Mouse (Mus musculus) thymus, postnatal 36 days (tissue): ENCODE results near the gene Gm20388.
A peak's percentile ranks its signal among the peaks of the same experiment; 100 is the strongest.

Experiments
- DNase-seq, 2 experiments: peaks; one replicate each; pipeline ENCODE4 v3.0.0; 2022; ENCODE audit warnings: mixed read lengths in 2 of 2

The Gm20388 gene

DNA sequence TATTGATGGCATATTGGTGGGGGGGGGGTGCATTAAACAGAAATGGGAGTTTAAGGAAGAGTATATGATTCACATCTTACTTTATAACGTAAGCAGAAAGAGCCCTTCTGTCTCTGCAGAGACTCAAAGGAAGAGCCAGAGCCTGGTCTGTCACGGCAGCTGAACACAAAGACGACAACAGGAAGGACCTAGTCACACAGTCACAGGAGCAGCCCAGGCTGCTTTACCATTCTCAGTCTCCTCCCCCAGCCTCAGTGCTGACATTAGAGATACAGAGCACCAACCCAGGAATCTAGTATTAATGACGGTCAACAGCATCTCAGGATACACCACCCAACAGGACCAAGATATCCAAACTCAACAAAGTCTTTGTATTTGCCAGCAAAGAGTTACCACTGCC, 3027.9 kb downstream of the Gm20388 start:
- DNase-seq, result peak; percentile 41 to 52

DNA sequence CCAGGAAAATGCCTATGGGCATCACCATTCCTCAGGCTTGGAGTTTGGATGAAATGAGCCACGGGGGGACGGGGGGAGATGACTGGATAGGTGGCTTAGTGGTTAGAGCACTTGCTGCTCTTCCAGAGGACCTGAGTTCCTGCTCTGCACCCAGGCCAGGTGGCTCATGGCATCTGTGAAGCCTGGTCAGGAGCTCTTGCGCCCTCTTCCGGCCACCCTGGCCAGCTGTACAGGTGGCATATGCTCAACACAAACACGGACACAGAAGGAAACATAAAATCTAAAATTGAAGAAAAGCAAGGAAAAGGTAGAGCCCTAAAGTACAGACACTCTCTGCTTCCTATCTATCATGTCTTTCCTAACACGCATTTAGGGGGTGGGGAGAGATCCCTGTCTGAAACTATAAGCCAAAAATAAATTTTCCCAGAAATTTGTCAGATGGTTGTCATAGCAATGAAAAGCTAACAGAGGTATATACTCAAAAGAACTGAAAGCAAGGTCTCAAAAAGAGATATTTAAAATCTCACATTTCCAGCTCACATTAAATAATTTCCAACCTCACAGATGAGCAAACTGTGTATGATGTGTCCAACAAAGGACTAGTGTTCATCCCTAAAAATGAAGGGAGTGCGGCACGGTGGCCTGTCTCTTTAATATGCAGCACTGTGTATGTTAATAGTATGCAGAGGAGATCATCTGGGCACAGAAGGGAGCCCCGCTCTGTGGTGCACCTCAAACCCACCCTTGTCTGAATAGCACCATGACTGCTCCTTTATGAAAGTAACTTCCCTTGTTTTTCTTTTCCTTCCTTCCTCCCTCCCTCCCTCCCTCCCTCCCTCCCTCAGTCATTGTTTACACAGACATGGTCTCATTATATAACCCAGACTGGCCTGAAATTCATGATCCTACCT, 3032.4 kb downstream of the Gm20388 start:
- peak; percentile 39 to 56 for DNase-seq

DNA sequence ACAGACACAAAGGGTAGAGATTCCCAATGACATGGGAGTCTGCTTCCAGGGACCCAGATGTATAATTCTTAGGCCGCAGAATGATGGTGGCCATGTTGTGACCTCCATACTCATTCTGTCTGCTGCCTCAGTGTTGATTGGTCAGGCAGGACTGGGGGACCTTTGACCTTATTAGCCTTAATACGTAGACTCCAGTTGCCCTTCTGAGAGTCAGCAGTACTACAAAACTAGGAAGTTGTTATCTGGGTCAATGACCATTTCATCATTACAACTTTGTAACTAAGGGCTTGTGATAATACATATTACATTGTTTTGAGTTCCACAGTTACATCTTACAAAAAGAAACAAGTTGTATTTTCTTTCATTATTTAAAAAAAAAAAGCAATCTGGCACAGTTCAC, 3035.1 kb downstream of the Gm20388 start:
- no peak for DNase-seq

DNA sequence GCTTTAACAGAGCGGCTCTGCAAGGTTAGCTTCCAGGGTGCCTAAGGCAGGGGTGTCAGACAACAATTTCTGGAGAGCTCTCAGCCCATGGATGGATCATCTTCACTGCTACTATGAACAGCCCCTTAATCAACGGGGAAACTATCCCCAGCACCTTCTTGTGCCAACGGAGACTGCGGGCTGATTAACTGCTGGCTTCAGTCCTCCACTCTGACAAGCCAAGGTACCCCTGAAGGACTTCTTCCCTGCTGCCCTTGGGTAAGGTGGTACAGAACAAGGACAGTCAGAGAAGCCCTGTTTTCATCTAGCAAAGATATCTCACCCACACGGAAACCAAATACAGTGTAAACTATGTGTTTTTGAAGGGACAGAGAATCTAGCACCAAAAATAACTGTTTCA, 3039.1 kb downstream of the Gm20388 start:
- no peak for DNase-seq

DNA sequence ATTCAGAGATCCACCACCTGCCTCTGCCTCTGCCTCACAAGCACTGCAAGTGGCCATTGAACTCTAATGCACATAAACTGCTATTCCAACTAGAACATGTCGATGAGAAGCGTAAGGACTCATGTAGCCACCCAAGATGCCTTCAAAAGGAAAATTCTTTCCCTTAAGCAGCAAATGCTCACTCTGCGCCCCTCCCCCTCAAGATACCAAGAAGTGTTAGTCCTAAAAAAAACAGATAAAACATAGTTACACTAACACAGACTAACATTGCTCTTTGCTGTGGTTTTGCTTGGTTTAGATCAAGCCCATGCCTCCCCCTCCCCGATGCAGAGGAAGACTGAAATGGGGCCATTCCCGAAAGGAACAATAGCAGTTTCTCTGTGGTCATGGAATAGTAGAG, 3040.8 kb downstream of the Gm20388 start:
- DNase-seq, result peak; percentile 39 to 44

DNA sequence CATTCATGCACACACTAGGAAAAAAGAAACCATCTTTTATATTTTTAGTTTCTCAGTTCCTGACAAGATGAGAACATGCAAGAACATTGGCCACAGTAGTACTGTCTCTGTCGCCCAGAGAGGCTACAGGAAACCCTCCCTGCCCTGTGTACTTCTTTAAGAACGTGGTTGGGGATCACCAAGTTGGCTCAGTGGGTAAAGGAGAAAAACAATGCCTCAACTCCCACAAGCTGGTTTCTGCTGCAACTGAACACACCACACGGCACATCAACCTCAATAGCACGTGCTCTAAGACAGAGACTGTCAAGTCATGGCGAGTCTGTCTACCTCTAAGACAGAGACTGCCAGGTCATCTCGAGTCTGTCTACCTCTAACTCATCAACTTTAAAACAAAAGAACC, 3042.4 kb downstream of the Gm20388 start:
- peak in 1 of 2 experiments; percentile 20 for DNase-seq

DNA sequence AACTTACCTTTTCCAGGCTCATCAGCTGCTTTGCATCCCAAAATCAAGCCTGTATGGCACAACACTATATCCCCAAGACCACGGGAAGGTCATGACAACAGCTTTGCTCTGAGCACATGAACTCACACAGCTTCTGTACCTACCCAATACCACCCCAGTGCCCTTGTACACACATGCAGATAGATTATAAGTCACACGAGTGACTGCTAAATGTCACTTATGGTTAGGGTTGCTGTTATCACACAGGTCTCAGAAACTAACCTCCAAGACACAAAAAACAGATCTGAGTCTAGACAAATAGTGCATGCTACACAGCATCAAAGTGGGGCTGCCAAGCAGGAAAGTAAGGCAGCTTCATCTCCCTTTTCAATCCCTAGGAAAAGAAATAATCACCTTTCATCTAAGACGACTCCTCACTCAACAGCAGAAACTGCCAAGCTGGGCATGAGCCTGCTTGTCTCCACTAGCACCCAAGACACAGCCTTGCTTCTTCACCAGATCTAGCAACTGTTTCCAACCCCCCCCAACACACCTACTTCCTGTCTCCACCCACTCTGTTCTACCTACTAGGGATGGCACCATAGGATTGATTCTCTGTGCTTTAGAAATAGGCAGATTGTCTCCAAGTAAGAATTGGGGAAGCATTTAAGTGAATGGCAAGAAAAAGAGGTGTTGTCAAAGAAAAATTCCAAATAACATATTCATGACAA, 3043.6 kb downstream of the Gm20388 start:
- peak; percentile 33 to 41 for DNase-seq

DNA sequence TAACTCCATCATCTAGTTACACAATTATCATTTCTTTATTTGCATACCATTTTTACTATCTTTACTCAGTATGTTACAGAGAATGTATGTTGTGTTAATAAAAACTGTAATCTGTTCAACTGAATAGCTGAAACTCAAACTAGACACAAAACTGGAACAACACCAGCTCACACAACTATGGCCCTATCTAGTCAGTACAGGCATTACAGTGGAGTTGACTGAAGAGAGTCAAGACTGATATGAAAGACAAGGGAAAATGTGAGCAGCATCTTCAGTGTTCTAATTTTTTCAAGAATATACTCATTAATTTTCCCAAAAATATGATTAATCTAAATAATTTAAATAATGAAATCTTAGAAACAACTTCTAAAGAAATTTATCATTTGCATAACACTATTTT, 3044.6 kb downstream of the Gm20388 start:
- no peak for DNase-seq

DNA sequence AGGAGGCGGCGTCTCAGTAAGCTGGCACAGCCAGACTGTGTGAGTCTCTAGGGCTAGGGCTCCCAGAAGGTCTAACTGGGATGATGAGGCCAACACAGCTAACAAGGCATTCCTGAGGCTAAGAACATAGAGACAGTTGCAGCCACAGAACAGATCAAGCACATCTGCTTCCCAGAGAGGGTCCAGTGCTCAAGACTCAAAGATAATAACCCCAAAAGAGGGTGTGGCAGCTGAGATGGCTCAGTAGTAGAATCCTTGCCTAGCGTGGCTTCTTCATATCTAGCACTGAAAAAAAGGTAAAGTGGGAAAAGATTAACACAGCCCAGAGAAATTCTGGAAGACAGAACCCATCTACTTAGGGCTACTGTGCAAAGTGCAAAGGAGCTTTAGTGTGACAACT, 3045.4 kb downstream of the Gm20388 start:
- DNase-seq, result no peak

DNA sequence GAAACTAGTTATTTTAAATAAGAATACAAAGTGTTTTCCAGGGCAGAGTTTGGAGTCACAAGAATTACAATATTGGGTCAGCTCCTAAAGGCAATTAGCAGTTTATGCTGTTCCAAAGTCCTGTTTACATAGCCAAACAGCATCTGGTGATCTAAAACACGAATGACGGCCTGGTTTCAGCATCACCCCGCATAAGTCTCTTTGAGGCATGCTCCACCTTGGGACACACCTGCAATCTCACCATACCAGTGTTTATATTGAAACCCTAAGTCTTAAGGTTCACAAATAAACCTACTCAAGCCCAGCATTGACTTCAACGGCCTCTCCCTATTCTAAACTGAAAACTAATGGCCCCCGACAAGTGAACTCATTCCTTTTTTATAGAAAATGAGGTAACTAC, 3049.7 kb downstream of the Gm20388 start:
- DNase-seq, result no peak

DNA sequence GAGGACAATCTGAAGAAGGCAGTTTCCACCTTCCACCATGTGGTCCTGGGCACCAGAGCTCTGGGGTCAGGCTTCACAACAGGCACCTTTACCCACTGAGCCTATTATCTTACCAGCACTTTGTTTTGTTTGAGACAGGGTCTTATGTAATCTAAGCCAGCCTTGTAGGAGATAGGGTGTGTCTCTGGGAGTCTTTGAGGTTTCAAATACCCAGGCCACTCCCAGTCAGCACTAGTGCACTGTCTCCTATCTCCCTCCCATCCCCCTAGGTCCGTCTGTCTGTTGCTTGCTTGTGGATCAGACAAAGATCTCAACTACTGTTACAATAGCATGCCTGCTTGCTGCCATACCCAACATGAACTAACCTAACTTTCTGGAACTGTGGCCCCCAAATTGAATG, 3050.3 kb downstream of the Gm20388 start:
- DNase-seq, result no peak

DNA sequence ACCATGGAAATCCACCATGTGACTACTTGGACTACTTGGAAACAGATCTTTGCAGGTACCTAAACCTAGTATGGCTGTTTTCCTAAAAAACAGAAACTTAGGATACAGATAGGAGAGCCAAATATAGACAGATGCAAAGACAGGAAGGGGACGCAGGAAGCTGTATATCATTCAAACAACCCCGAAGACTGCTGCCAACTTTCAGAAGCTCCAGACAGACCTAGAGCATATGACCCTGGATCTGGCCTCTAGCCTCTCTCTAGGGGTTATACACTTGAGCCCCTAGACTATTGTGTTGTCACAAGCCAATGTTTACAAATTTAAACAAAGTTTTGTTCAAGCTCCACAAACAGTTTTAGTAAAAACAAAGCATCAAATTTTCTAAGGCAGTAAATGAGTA, 3050.8 kb downstream of the Gm20388 start:
- no peak for DNase-seq

DNA sequence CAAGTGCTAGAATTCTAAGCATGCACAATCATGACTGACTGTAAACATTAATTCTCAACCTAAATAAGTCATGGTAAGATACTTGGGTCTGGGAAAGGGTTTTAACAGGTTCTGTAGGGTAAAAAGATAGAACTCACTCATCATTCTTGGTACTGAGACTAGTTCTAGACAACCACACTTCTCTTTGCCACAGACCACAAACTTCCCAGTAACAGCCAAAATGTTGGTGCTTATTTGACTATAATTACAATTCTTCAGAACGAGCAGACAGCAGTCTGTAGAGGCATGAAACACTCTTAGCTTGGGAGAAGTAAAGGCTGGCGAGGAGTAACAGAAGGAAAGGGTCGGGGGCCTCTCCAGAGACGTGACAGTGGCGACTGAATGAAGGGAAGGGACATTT, 3051.4 kb downstream of the Gm20388 start:
- no peak for DNase-seq

DNA sequence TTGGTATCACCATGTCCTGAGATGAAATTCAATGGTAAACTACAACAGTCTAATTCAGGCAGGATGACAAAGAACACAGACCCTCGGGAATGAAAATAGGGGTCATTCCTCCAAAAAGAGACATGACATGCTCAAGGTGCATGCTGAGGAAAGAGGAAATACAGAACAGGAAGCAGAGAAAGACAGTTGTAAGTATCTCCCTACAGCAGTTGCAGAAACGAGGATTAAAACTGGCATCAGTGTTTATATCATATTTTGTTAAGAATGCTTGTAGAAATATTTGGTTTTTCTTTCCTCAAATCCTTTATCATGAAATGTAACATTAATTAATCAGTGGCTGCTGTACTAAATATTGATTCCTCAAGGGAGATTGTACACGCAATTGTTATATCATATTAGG, 3056.0 kb downstream of the Gm20388 start:
- no peak for DNase-seq

DNA sequence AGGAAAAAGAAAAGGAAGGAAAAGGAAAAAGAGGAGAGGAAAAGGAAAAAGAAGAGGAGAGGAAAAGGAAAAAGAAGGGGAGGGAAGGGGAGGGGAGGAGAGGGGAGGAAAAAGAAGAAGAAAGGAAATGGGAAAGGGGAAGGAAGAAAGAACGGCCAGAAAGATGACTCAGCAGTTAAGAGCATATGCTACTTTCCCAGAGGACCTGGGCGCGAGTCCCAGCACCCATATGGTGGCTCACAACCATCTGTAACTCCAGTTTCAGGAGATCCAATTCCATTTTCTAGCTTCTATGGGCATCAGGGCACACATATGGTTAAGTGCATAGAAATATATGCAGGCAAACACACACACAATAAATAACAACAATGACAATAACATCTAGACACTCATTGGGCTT, 3057.5 kb downstream of the Gm20388 start:
- no peak for DNase-seq

DNA sequence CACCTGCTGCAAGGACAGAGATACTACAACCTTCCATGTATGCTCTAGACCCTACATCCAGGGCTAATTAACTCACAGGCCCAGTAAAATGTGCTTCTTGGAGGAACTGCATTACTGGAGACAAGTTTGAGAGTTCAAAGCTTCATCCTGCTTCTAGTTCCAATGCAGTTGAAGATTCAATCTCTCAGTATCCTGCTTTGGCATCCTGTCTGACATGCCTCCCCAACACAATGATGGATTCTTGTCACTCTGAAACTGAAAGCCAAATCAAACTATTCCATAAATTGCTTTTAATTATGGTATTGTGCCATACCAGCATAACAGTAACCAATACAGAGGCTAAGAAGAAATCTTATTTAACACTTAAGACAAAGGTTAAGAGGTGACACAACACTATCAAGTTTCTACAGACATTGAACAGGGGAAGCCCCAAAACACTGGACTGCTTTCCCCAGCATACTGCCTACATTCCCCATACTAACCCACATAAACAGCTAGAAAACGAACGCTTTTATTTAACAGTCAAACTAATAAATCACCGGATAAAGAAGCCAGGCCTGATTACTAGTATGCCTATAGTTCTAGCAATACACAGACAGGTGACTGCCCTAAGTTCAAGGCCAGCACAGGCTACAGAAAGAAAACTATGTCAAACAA, 3059.5 kb downstream of the Gm20388 start:
- no peak for DNase-seq

DNA sequence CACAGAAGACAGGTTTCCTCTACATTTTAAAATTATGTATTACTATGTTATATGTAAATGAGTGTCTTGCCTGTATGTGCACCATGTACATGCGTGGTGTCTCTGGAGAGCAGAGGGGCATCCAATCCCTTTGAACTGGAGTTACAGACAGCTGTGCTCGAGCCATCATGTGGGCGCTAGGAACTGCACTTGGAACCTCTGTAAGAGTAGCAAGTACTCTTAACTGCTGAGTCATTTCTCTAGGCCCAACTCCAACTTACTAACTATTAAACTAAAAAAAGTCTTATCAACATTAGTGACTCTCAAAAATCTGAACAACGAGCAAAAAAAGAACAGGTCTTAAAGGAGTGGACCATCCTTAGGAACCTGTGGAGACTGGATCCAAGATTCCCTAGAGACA, 3065.4 kb downstream of the Gm20388 start:
- DNase-seq, result no peak

DNA sequence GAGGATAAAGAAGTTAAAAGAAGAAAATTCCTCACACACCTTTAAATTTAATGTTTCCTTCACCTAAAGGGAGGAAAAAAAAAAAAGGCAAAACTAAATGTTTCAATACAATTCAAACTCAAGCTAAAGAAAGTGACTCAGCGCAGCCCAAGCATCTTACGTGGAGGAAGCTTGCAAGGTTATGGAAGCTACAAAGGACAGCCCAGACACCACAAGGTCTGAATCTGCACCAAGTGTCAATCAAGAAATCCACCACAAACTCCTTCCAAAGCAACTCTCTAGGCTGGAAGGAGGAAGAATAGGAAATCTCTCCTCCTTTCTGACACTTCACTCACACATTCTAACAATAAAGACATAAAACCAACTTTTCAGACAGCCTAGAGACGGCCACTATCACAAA, 3068.8 kb downstream of the Gm20388 start:
- DNase-seq, result no peak

DNA sequence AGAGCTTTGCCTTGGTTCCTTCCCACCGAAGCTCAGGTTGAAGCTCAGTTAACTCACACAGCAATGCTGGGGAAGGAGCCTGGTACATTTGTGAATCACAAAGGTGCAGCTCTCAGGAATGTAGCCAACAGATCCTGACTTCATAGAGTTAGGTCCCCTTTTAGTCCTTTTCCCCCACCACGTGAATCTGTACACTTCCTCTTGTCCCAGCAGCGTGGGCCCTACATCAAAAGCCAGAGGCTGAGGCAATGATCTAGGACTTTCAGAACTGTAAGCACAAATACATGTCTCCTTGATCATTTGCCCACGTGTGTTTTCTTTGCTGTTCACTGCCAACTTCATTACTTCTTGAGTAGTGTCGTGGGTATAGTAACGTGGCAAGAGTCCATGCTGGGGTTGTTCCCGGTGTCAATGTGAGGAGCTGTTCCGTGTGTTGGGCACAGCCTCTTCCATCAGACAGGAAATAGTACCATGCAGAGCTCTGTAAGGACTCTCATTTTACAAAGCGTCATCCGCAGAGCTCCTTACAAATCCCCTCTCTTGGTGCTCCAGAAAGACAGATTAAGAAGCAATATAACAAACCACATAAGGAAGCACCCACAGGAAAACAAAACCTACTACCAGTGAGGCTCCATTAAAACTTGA, 3069.3 kb downstream of the Gm20388 start:
- DNase-seq, result no peak

DNA sequence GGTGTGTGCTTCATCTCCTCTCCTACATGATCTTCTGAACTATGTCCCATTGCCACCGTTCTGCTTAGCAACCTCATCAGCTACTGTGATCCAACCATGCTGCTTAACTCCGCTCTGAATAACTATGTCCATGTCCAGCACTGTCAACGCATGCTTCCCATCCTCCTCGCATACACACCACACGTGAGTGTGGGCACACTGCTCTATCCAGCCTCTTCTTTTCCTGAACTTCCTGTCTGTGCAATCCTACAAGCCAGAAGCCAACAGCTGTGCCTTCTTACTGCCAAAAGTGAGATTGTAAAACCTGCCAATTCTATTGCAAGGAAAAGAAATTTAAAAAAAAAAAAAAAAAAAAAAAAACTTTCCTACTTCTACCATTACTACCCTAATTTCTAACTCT, 3071.0 kb downstream of the Gm20388 start:
- no peak for DNase-seq

DNA sequence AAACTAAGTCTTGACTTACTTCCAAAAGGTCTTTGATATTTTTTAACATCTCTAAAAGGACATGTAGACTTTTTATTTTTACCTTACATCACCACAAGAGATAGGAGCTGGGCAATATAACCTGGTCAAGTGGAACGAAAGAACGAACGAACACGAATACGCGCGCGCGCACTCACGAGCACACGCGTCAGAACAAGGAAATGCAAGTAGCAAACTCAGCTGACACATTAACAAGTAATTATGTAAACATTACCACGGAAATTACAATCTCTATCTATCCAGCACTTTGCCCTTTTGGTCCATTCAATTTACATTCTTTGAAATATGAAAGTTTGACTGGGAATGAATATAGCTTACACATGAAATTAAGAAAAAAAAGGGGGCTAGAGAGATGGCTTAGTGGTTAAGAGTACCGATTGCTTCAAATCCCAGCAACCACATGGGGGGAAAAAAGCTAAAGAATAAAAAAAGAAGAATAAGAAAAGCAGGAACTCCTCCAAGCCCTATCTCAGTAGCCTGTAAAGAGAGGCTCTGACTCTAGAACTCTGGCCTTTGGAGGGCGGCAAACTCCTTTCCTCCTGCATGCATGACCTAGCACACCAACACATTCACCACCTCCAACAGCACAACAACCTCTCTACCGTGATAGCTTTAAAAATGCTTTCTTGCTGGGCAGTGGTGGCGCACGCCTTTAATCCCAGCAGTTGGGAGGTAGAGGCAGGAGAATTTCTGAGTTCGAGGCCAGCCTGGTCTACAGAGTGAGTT, 3072.7 kb downstream of the Gm20388 start:
- DNase-seq, result peak; percentile 50 to 59

DNA sequence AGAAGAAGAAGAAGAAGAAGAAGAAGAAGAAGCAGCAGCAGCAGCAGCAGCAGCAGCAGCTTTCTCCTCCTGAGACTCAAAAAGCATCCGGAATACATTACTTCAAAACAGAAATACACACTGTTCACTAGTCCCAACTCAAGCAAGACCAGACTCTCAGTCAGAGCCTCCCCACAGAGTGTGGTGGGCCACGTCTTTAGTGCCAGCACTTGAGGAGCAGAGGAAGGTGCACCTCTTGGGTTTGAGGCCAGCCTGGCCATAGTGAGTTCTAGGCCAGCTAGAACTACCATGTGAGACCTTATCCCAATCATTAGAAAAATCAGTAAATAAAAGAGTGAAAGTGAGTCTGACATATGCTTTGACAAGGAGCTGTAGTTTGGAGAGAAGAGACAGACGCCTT, 3073.5 kb downstream of the Gm20388 start:
- DNase-seq, result no peak
